Mouse (Mus musculus) lung, embryonic 16.5 days (tissue): ENCODE measurements around the gene Morn5. TPM values are rescaled to one million over a fixed set of nuclear protein-coding genes. Genes with fewer than 3 reads are reported as not detected.

ENCODE experiments used
- ATAC-seq: fragments of 200-750 bp; cut with Nextera tagmentation; 2 replicates; pipeline ENCODE4 v1.8.0; 2017; ENCODE audit warnings: low read depth, mild to moderate bottlenecking, moderate library complexity
- H3K27ac ChIP-seq: fragments of 300-500 bp; sonication (generic); 2 replicates; pipeline ENCODE4 v1.5.1; 2014; ENCODE audit warnings: mild to moderate bottlenecking, control low read depth, low read length
- H3K27me3 ChIP-seq: fragments of 300-500 bp; sonication (generic); 2 replicates; pipeline ENCODE4 v1.6.1; 2014; ENCODE audit warnings: low read depth, low read length, mixed read lengths; ENCODE audit not compliant: control insufficient read depth, insufficient read depth
- H3K36me3 ChIP-seq: fragments of 300-500 bp; sonication (generic); 2 replicates; pipeline ENCODE4 v1.6.1; 2014; ENCODE audit warnings: low read length; ENCODE audit not compliant: control insufficient read depth, insufficient read depth
- H3K4me1 ChIP-seq: fragments of 300-500 bp; sonication (generic); replicated peaks from 2 replicates; pipeline ENCODE4 v1.6.1; 2014; ENCODE audit warnings: low read length, mixed read lengths; ENCODE audit not compliant: control insufficient read depth, insufficient read depth
- H3K4me2 ChIP-seq: fragments of 300-500 bp; sonication (generic); 2 replicates; pipeline ENCODE4 v1.6.1; 2014; ENCODE audit warnings: low read depth, low read length, control low read depth
- H3K4me3 ChIP-seq: fragments of 300-500 bp; sonication (generic); 2 replicates; pipeline ENCODE4 v1.5.1; 2014; ENCODE audit warnings: mild to moderate bottlenecking, low read length, control low read depth
- H3K9ac ChIP-seq: fragments of 300-500 bp; sonication (generic); 2 replicates; pipeline ENCODE4 v1.6.1; 2014; ENCODE audit warnings: low read length, control low read depth
- H3K9me3 ChIP-seq: fragments of 300-500 bp; sonication (generic); 2 replicates; pipeline ENCODE4 v1.6.1; 2016; ENCODE audit warnings: low read length; ENCODE audit not compliant: control insufficient read depth
- WGBS: fragments of 180-500 bp; shearing (Covaris S2); extraction: QIAGEN DNeasy Blood & Tissue Kit; methylation state at CpG from one replicate; pipeline ENCODE4 v1.1.7; 2014; 5-methylcytosine and 5-hydroxymethylcytosine counted together
- polyA plus RNA-seq: library from polyadenylated mRNA; unstranded; fragments of >200 nt; fragmentation: Nextera tagmentation; extraction: Ambion mirVana; gene quantifications from 2 replicates; pipeline ENCODE4 v1.2.1, GENCODE M21; 2015

Gene Morn5
- polyA plus RNA-seq: 9.6 and 11.1 TPM in 2 replicates

GRCm38 (mm10) chr2:36048748-36049566, at the start of gene Morn5, which contains the start of gene Ndufa8:
Gene Morn5, plus strand, starts transcription at chr2:36049458.
Gene Ndufa8, minus strand, starts transcription at chr2:36049406.
- Histone ChIP-seq H3K27me3 (no peaks in the 10 kb centered on the region), H3K4me1 (peaks cover 6% of the 10 kb centered on the region), H3K27ac (peak within 1 kb of the TSS; percentile 28; the same call in 1 of the 2 replicates), H3K4me2 (peak within 1 kb of the TSS; percentile 73), H3K9ac (peak within 1 kb of the TSS; percentile 91), H3K9me3 (no peaks in the 10 kb centered on the region), H3K36me3 (0 out of 2 replicates have a peak, but pooled peaks cover 2% of the 10 kb centered on the region), H3K4me3 (peak within 1 kb of the TSS; percentile 85)
- peak; percentile 99 for ATAC-seq
- under 1% methylated on average over 44 of the region's 44 CpGs for WGBS

- 18% methylated on average over 1 of the region's 1 CpGs for WGBS
- H3K4me3 ChIP-seq: no peak overlapping the region
- no peak overlapping the region for H3K9ac ChIP-seq
- no peaks in the 10 kb centered on the region for H3K9me3 ChIP-seq
- H3K27me3 ChIP-seq: no peaks in the 10 kb centered on the region
- H3K27ac ChIP-seq: no peak overlapping the region
- H3K4me2 ChIP-seq: no peak overlapping the region
- H3K4me1 ChIP-seq: no peaks in the 10 kb centered on the region
- no peaks in the 10 kb centered on the region for H3K36me3 ChIP-seq
- no peak for ATAC-seq
Measured at GRCm38 (mm10) chr2:36000390-36000789, 48.9 kb upstream of the Morn5 start.

- no peak overlapping the region for H3K27ac ChIP-seq
- H3K27me3 ChIP-seq: no peaks in the 10 kb centered on the region
- no peaks in the 10 kb centered on the region for H3K4me1 ChIP-seq
- 46% methylated on average over 6 of the region's 6 CpGs for WGBS
- no peaks in the 10 kb centered on the region for H3K9me3 ChIP-seq
- ATAC-seq: no peak
- no peak overlapping the region for H3K4me2 ChIP-seq
- no peak overlapping the region for H3K4me3 ChIP-seq
- H3K9ac ChIP-seq: no peak overlapping the region
- no peaks in the 10 kb centered on the region for H3K36me3 ChIP-seq
Measured at GRCm38 (mm10) chr2:36002188-36002587, 47.1 kb upstream of the Morn5 start.

- WGBS: 13% methylated on average over 1 of the region's 1 CpGs
- Histone ChIP-seq H3K9ac (no peak overlapping the region), H3K27me3 (peaks cover 6% of the 10 kb centered on the region), H3K9me3 (no peaks in the 10 kb centered on the region), H3K4me2 (no peak overlapping the region), H3K4me3 (no peak overlapping the region), H3K36me3 (no peaks in the 10 kb centered on the region), H3K4me1 (peaks cover 7% of the 10 kb centered on the region), H3K27ac (no peak overlapping the region)
- no peak for ATAC-seq
Measured at GRCm38 (mm10) chr2:36008071-36008470, 41.2 kb upstream of the Morn5 start.

GRCm38 (mm10) chr2:36009386-36009785, 39.9 kb upstream of the Morn5 start:
- no peak overlapping the region for H3K27ac ChIP-seq
- H3K4me3 ChIP-seq: no peak overlapping the region
- peaks cover 6% of the 10 kb centered on the region for H3K27me3 ChIP-seq
- H3K4me2 ChIP-seq: no peak overlapping the region
- peaks cover 7% of the 10 kb centered on the region for H3K4me1 ChIP-seq
- no peaks in the 10 kb centered on the region for H3K9me3 ChIP-seq
- peak; percentile 51; the same call in 1 of the 2 replicates for ATAC-seq
- H3K36me3 ChIP-seq: no peaks in the 10 kb centered on the region
- no peak overlapping the region for H3K9ac ChIP-seq
- WGBS: 20% methylated on average over 4 of the region's 4 CpGs

GRCm38 (mm10) chr2:36010579-36010978, 38.7 kb upstream of the Morn5 start:
- Histone ChIP-seq H3K4me3 (no peak overlapping the region), H3K9ac (no peak overlapping the region), H3K27ac (no peak overlapping the region), H3K4me1 (peaks cover 7% of the 10 kb centered on the region), H3K4me2 (peak overlapping the region; percentile 75), H3K27me3 (peaks cover 6% of the 10 kb centered on the region), H3K36me3 (no peaks in the 10 kb centered on the region), H3K9me3 (no peaks in the 10 kb centered on the region)
- ATAC-seq: no peak
- 50% methylated on average over 8 of the region's 8 CpGs for WGBS

- WGBS: under 1% methylated on average over 42 of the region's 44 CpGs
- Histone ChIP-seq H3K36me3 (no peaks in the 10 kb centered on the region), H3K4me1 (peaks cover 7% of the 10 kb centered on the region), H3K27me3 (peaks cover 6% of the 10 kb centered on the region), H3K27ac (no peak overlapping the region), H3K9ac (peak overlapping the region; percentile 58), H3K4me3 (peak overlapping the region; percentile 47), H3K9me3 (no peaks in the 10 kb centered on the region), H3K4me2 (peak overlapping the region; percentile 75)
- ATAC-seq: 0 out of 2 replicates have a peak, but pooled peaks have one; percentile 8
Measured at GRCm38 (mm10) chr2:36011331-36011825, 37.9 kb upstream of the Morn5 start.

- no peak overlapping the region for H3K4me3 ChIP-seq
- 41% methylated on average over 12 of the region's 12 CpGs for WGBS
- no peak overlapping the region for H3K4me2 ChIP-seq
- H3K4me1 ChIP-seq: peaks cover 7% of the 10 kb centered on the region
- peak; percentile 70 for ATAC-seq
- H3K9me3 ChIP-seq: no peaks in the 10 kb centered on the region
- no peak overlapping the region for H3K27ac ChIP-seq
- no peak overlapping the region for H3K9ac ChIP-seq
- peaks cover 6% of the 10 kb centered on the region for H3K27me3 ChIP-seq
- no peaks in the 10 kb centered on the region for H3K36me3 ChIP-seq
Measured at GRCm38 (mm10) chr2:36013010-36013409, 36.2 kb upstream of the Morn5 start.

GRCm38 (mm10) chr2:36021385-36022159, 27.7 kb upstream of the Morn5 start:
- peak overlapping the region; percentile 17; the same call in 1 of the 2 replicates for H3K4me3 ChIP-seq
- ATAC-seq: peak; percentile 64
- no peak overlapping the region for H3K27ac ChIP-seq
- H3K4me1 ChIP-seq: no peaks in the 10 kb centered on the region
- no peak overlapping the region for H3K9ac ChIP-seq
- peak overlapping the region; percentile 46 for H3K4me2 ChIP-seq
- no peaks in the 10 kb centered on the region for H3K27me3 ChIP-seq
- H3K36me3 ChIP-seq: no peaks in the 10 kb centered on the region
- no peaks in the 10 kb centered on the region for H3K9me3 ChIP-seq
- WGBS: 8% methylated on average over 31 of the region's 32 CpGs
